Mouse (Mus musculus) MEL (cell line): ENCODE measurements at regions not wholly inside any gene's neighbourhood (a gene's known extent, or its start where the extent isn't known, plus 50 kb on each side); places are given as distances from the start of the nearest gene placed in this dataset.

Experiments used
- DNase-seq: peaks from one replicate; pipeline ENCODE4 v3.0.0; 2011; ENCODE audit warnings: low read depth, low spot score
- H3K27ac ChIP-seq: 2 replicates; pipeline ENCODE4 v1.5.1; 2012; ENCODE audit warnings: low read depth, mild to moderate bottlenecking, control low read depth, low read length, moderate library complexity; ENCODE audit not compliant: control insufficient read depth
- H3K27me3 ChIP-seq, 2 experiments: fragments of 150-350 bp in 1 of 2; sonication (generic) in 1 of 2; 2 replicates each; pipeline ENCODE4 v1.6.1; 2012; ENCODE audit warnings: low read length in 2 of 2, mild to moderate bottlenecking in 2 of 2, improper control_type of control experiment in 1 of 2, moderate library complexity in 1 of 2; ENCODE audit not compliant: insufficient read depth in 2 of 2, control insufficient read depth in 1 of 2
- H3K36me3 ChIP-seq, 2 experiments: 2 replicates each; pipeline ENCODE4 v1.6.1; 2012 to 2014; ENCODE audit warnings: low read length in 2 of 2, improper control_type of control experiment in 1 of 2, inconsistent platforms in 1 of 2, mild to moderate bottlenecking in 1 of 2; ENCODE audit not compliant: insufficient read depth in 2 of 2, control insufficient read depth in 1 of 2
- H3K4me1 ChIP-seq, 2 experiments: fragments of 150-350 bp in 1 of 2; sonication (generic) in 1 of 2; 2 replicates each; pipeline ENCODE4 v1.6.1; 2012; ENCODE audit warnings: low read length in 2 of 2, improper control_type of control experiment in 1 of 2, mild to moderate bottlenecking in 1 of 2; ENCODE audit not compliant: insufficient read depth in 2 of 2, control insufficient read depth in 1 of 2
- H3K4me3 ChIP-seq, 2 experiments: fragments of 150-350 bp in 1 of 2; sonication (generic) in 1 of 2; 2 replicates each; pipeline ENCODE4 v1.5.1; 2012; ENCODE audit warnings: low read depth in 2 of 2, low read length in 2 of 2, mild to moderate bottlenecking in 2 of 2, moderate library complexity in 2 of 2, control low read depth in 1 of 2, improper control_type of control experiment in 1 of 2; ENCODE audit not compliant: control insufficient read depth in 1 of 2, insufficient read depth in 1 of 2
- H3K79me2 ChIP-seq: 2 replicates; pipeline ENCODE4 v1.6.1; 2012; ENCODE audit warnings: mild to moderate bottlenecking, low read length, moderate library complexity; ENCODE audit not compliant: control insufficient read depth, poor library complexity, insufficient read depth
- H3K9ac ChIP-seq: 2 replicates; pipeline ENCODE4 v1.6.1; 2012; ENCODE audit warnings: low read depth, mild to moderate bottlenecking, control low read depth, low read length, moderate library complexity; ENCODE audit not compliant: control insufficient read depth, poor library complexity, severe bottlenecking
- H3K9me3 ChIP-seq: fragments of 150-350 bp; sonication (generic); replicated peaks from 2 replicates; pipeline ENCODE4 v1.6.1; 2012; ENCODE audit warnings: mild to moderate bottlenecking, low read length, improper control_type of control experiment, moderate library complexity; ENCODE audit not compliant: insufficient read depth
- BHLHE40 ChIP-seq: IDR thresholded peaks from 2 replicates; pipeline ENCODE4 v1.6.1; 2012; ENCODE audit warnings: low read depth, mild to moderate bottlenecking, inconsistent platforms, low read length, improper control_type of control experiment, borderline replicate concordance
- CHD1 ChIP-seq: IDR thresholded peaks from 2 replicates; pipeline ENCODE4 v1.6.1; 2012; ENCODE audit warnings: low read depth, mild to moderate bottlenecking, inconsistent platforms, low read length, improper control_type of control experiment
- CHD2 ChIP-seq: IDR thresholded peaks from 2 replicates; pipeline ENCODE4 v1.6.1; 2011; ENCODE audit warnings: low read length, improper control_type of control experiment
- CTCF ChIP-seq, 3 experiments: IDR thresholded peaks in 2 of 3; conservative IDR thresholded peaks in 1 of 3; 2 replicates each; pipeline ENCODE4 v1.5.1; 2011 to 2012; ENCODE audit warnings: low read length in 3 of 3, low read depth in 2 of 3, mild to moderate bottlenecking in 2 of 3, improper control_type of control experiment in 1 of 3, inconsistent platforms in 1 of 3, mixed read lengths in 1 of 3, moderate library complexity in 1 of 3; ENCODE audit not compliant: control insufficient read depth in 1 of 3, insufficient read depth in 1 of 3, poor library complexity in 1 of 3, severe bottlenecking in 1 of 3
- E2F4 ChIP-seq: IDR thresholded peaks from 2 replicates; pipeline ENCODE4 v1.6.1; 2011; ENCODE audit warnings: low read depth, low read length, improper control_type of control experiment, borderline replicate concordance
- EP300 ChIP-seq, 2 experiments: IDR thresholded peaks; 2 replicates each; pipeline ENCODE4 v1.6.1; 2011; ENCODE audit warnings: improper control_type of control experiment in 2 of 2, low read length in 2 of 2, low read depth in 1 of 2, mild to moderate bottlenecking in 1 of 2
- ETS1 ChIP-seq: IDR thresholded peaks from 2 replicates; pipeline ENCODE4 v1.6.1; 2012; ENCODE audit warnings: low read depth, mild to moderate bottlenecking, inconsistent platforms, low read length, improper control_type of control experiment, moderate library complexity
- GABPA ChIP-seq: IDR thresholded peaks from 2 replicates; pipeline ENCODE4 v1.6.1; 2012; ENCODE audit warnings: low read depth, mild to moderate bottlenecking, inconsistent platforms, low read length, improper control_type of control experiment, moderate library complexity
- GATA1 ChIP-seq: IDR thresholded peaks from 2 replicates; pipeline ENCODE4 v1.6.1; 2011; ENCODE audit warnings: low read depth, low read length, improper control_type of control experiment
- HCFC1 ChIP-seq: IDR thresholded peaks from 2 replicates; pipeline ENCODE4 v1.6.1; 2012; ENCODE audit warnings: low read depth, mild to moderate bottlenecking, inconsistent platforms, low read length, improper control_type of control experiment, moderate library complexity
- MAFK ChIP-seq: IDR thresholded peaks from 2 replicates; pipeline ENCODE4 v1.6.1; 2011; ENCODE audit warnings: low read depth, mild to moderate bottlenecking, low read length, improper control_type of control experiment, borderline replicate concordance
- MAX ChIP-seq: IDR thresholded peaks from 2 replicates; pipeline ENCODE4 v1.6.1; 2011; ENCODE audit warnings: low read length, improper control_type of control experiment
- MYC ChIP-seq: IDR thresholded peaks from 2 replicates; pipeline ENCODE4 v1.6.1; 2011; ENCODE audit warnings: low read depth, mild to moderate bottlenecking, low read length, improper control_type of control experiment, moderate library complexity
- NELFE ChIP-seq: IDR thresholded peaks from 2 replicates; pipeline ENCODE4 v1.6.1; 2011; ENCODE audit warnings: low read depth, low read length, improper control_type of control experiment
- NRF1 ChIP-seq: IDR thresholded peaks from 2 replicates; pipeline ENCODE4 v1.6.1; 2014; ENCODE audit warnings: low read depth, mild to moderate bottlenecking, inconsistent platforms, low read length, improper control_type of control experiment, moderate library complexity; ENCODE audit not compliant: poor library complexity, insufficient read depth, severe bottlenecking
- POLR2A ChIP-seq, 2 experiments: IDR thresholded peaks; 2 replicates each; pipeline ENCODE4 v1.6.1; 2011 to 2012; ENCODE audit warnings: low read length in 2 of 2, mild to moderate bottlenecking in 2 of 2, control low read depth in 1 of 2, improper control_type of control experiment in 1 of 2, low read depth in 1 of 2, moderate library complexity in 1 of 2; ENCODE audit not compliant: control insufficient read depth in 1 of 2, insufficient read depth in 1 of 2, poor library complexity in 1 of 2
- POLR2AphosphoS2 ChIP-seq: IDR thresholded peaks from 2 replicates; pipeline ENCODE4 v1.6.1; 2011; ENCODE audit warnings: low read length, improper control_type of control experiment
- POLR2AphosphoS5 ChIP-seq: IDR thresholded peaks from 2 replicates; pipeline ENCODE4 v1.6.1; 2012; ENCODE audit warnings: low read depth, borderline replicate concordance, mild to moderate bottlenecking, inconsistent platforms, low read length, moderate library complexity, mixed read lengths
- RAD21 ChIP-seq: IDR thresholded peaks from 2 replicates; pipeline ENCODE4 v1.6.1; 2011; ENCODE audit warnings: mild to moderate bottlenecking, low read depth, low read length, improper control_type of control experiment
- RCOR1 ChIP-seq: IDR thresholded peaks from 2 replicates; pipeline ENCODE4 v1.6.1; 2012; ENCODE audit warnings: low read depth, mild to moderate bottlenecking, inconsistent platforms, low read length, improper control_type of control experiment
- SIN3A ChIP-seq: IDR thresholded peaks from 2 replicates; pipeline ENCODE4 v1.6.1; 2012; ENCODE audit warnings: low read length, improper control_type of control experiment, inconsistent platforms
- SMC3 ChIP-seq: IDR thresholded peaks from 2 replicates; pipeline ENCODE4 v1.6.1; 2011; ENCODE audit warnings: low read depth, low read length, improper control_type of control experiment
- UBTF ChIP-seq: IDR thresholded peaks from 2 replicates; pipeline ENCODE4 v1.6.1; 2012; ENCODE audit warnings: low read depth, mild to moderate bottlenecking, inconsistent platforms, low read length, improper control_type of control experiment, moderate library complexity, borderline replicate concordance; ENCODE audit not compliant: insufficient read depth
- USF1 ChIP-seq: IDR thresholded peaks from 2 replicates; pipeline ENCODE4 v1.6.1; 2014; ENCODE audit warnings: low read depth, mild to moderate bottlenecking, inconsistent platforms, low read length, improper control_type of control experiment, moderate library complexity
- USF2 ChIP-seq, 2 experiments: IDR thresholded peaks; 2 replicates each; pipeline ENCODE4 v1.6.1; 2011 to 2012; ENCODE audit warnings: improper control_type of control experiment in 2 of 2, low read length in 2 of 2, borderline replicate concordance in 1 of 2, inconsistent platforms in 1 of 2, low read depth in 1 of 2, mild to moderate bottlenecking in 1 of 2; ENCODE audit not compliant: insufficient read depth in 1 of 2
- ZC3H11A ChIP-seq: IDR thresholded peaks from 2 replicates; pipeline ENCODE4 v1.6.1; 2012; ENCODE audit warnings: low read depth, mild to moderate bottlenecking, inconsistent platforms, low read length, improper control_type of control experiment
- ZKSCAN1 ChIP-seq: IDR thresholded peaks from 2 replicates; pipeline ENCODE4 v1.6.1; 2012; ENCODE audit warnings: low read depth, mild to moderate bottlenecking, inconsistent platforms, low read length, improper control_type of control experiment, moderate library complexity
- ZMIZ1 ChIP-seq: IDR thresholded peaks from 2 replicates; pipeline ENCODE4 v1.6.1; 2012; ENCODE audit warnings: low read depth, mild to moderate bottlenecking, inconsistent platforms, low read length, improper control_type of control experiment, moderate library complexity
- ZNF384 ChIP-seq: IDR thresholded peaks from 2 replicates; pipeline ENCODE4 v1.6.1; 2012; ENCODE audit warnings: low read depth, mild to moderate bottlenecking, inconsistent platforms, low read length, improper control_type of control experiment

DNA sequence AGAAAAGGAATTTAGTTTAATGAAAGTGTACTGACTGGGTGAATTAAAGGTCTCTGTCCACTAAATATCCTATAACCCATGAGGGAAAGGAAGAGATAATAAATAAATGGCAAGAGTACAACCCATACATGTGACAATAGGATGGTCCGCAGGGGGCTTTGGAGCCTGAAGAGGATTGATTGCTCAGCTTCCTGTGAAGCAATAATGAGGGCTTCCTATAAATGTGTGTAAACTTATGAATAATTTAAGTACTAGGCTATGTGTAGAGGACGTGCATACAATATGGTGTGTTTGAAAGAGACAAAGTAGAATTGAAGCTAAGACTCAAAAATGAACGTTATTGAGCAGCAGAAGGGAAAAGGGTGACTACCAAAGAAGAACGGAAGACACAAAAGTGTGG is 192.2 kb upstream of the Mettl25 start:
- Histone ChIP-seq H3K36me3 (no peaks in the 10 kb centered on the region), H3K9me3 (no peaks in the 10 kb centered on the region), H3K27me3 (no peaks in the 10 kb centered on the region), H3K9ac (no peak overlapping the region), H3K79me2 (no peaks in the 10 kb centered on the region), H3K4me1 (no peaks in the 10 kb centered on the region), H3K27ac (no peak overlapping the region), H3K4me3 (no peak overlapping the region)
- TF ChIP-seq NRF1 (no peak), ZC3H11A (no peak), USF1 (no peak), BHLHE40 (no peak), POLR2AphosphoS2 (no peak), SIN3A (no peak), E2F4 (no peak), NELFE (no peak), MYC (no peak), CTCF (IDR thresholded peaks at IDR 0.05 in 2 of 3, conservative IDR thresholded peaks at IDR 0.05 in 1 of 3; ENCODE audit: control insufficient read depth in 1 of 3, insufficient read depth in 1 of 3, low read depth in 2 of 3, low read length in 3 of 3, poor library complexity in 1 of 3, severe bottlenecking in 1 of 3) (no peak), ZKSCAN1 (no peak), POLR2A (IDR thresholded peaks at IDR 0.05; ENCODE audit: control insufficient read depth in 1 of 2, insufficient read depth in 1 of 2, low read depth in 1 of 2, low read length in 2 of 2, poor library complexity in 1 of 2) (no peak), CHD2 (no peak), MAX (no peak), ZNF384 (no peak), EP300 (IDR thresholded peaks at IDR 0.05; ENCODE audit: low read depth in 1 of 2, low read length in 2 of 2) (no peak), USF2 (IDR thresholded peaks at IDR 0.05; ENCODE audit: borderline replicate concordance in 1 of 2, insufficient read depth in 1 of 2, low read depth in 1 of 2, low read length in 2 of 2) (no peak), RAD21 (no peak)
- no peak for DNase-seq

- Histone ChIP-seq H3K9ac (no peak overlapping the region), H3K27me3 (no peaks in the 10 kb centered on the region), H3K9me3 (no peaks in the 10 kb centered on the region), H3K4me3 (no peak overlapping the region)
- no peak for TF ChIP-seq MAX
- TF ChIP-seq GATA1, result no peak
- no peak for TF ChIP-seq BHLHE40
- no peak for TF ChIP-seq GABPA
- no peak for TF ChIP-seq E2F4
- no peak for TF ChIP-seq SMC3
- no peak for TF ChIP-seq NRF1
- TF ChIP-seq CHD1, result no peak
- TF ChIP-seq MAFK, result no peak
- TF ChIP-seq ETS1, result no peak
- TF ChIP-seq RCOR1, result no peak
- TF ChIP-seq UBTF, result no peak
- no peak for TF ChIP-seq USF2 (IDR thresholded peaks at IDR 0.05; ENCODE audit: borderline replicate concordance in 1 of 2, insufficient read depth in 1 of 2, low read depth in 1 of 2, low read length in 2 of 2)
- no peak for TF ChIP-seq POLR2AphosphoS2
- no peak for TF ChIP-seq ZMIZ1
- TF ChIP-seq HCFC1, result no peak
- no peak for TF ChIP-seq CTCF (IDR thresholded peaks at IDR 0.05 in 2 of 3, conservative IDR thresholded peaks at IDR 0.05 in 1 of 3; ENCODE audit: control insufficient read depth in 1 of 3, insufficient read depth in 1 of 3, low read depth in 2 of 3, low read length in 3 of 3, poor library complexity in 1 of 3, severe bottlenecking in 1 of 3)
- TF ChIP-seq CHD2, result no peak
- TF ChIP-seq ZC3H11A, result no peak
- no peak for TF ChIP-seq POLR2AphosphoS5
- TF ChIP-seq, all 39 proteins: peak for 0
- H3K27ac ChIP-seq, result no peak overlapping the region
- no peaks in the 10 kb centered on the region for H3K79me2 ChIP-seq
- H3K4me1 ChIP-seq, result no peaks in the 10 kb centered on the region
- no peak for DNase-seq
- H3K36me3 ChIP-seq, result no peaks in the 10 kb centered on the region
Observed at GRCm38 (mm10) chr10:106024648-106025047, 183.5 kb upstream of the Mettl25 start.
